ENCODE assay signal across 22 mouse cellular contexts in genomic region chr7:100125166-100125565, GRCm38 (mm10). TPM values are rescaled to one million over a fixed set of nuclear protein-coding genes. Genes with fewer than 3 reads are reported as not detected.
DNase-seq lines count a peak whose midpoint lies in the region; ATAC-seq and TF ChIP-seq lines count a peak whose summit lies in the region.
"Had no signal": no experiment of that assay in that cellular context is flagged by ENCODE, and none has a peak within 500 bp of the region (broad histone marks: within the 10 kb centered on the region; RNA-seq: fewer than 3 reads in every experiment).

No protein-coding gene starts in this region.

- no peaks in the 10 kb centered on the region for H3K36me3 ChIP-seq in heart, embryonic 12.5 days
- H3K36me3 ChIP-seq in kidney, postnatal 0 days (ENCODE audit: insufficient read depth, low read length), result no peaks in the 10 kb centered on the region
- H3K36me3 ChIP-seq: embryonic facial prominence, embryonic 15.5 days; hindbrain, embryonic 15.5 days; intestine, embryonic 15.5 days; liver, embryonic 13.5 days; lung, embryonic 15.5 days had no signal

- no peak overlapping the region for H3K4me3 ChIP-seq in heart, embryonic 12.5 days
- no peak overlapping the region for H3K4me3 ChIP-seq in kidney, postnatal 0 days (replicated peaks; ENCODE audit: low read depth, low read length)
- no peak overlapping the region for H3K4me3 ChIP-seq in lung, adult 2 months (replicated peaks; ENCODE audit: extremely low read depth, low read depth, low read length)
- H3K4me3 ChIP-seq: embryonic facial prominence, embryonic 15.5 days; hindbrain, embryonic 15.5 days; intestine, embryonic 15.5 days; liver, embryonic 13.5 days; lung, embryonic 15.5 days had no signal

- peaks cover under 1% of the 10 kb centered on the region for H3K4me1 ChIP-seq in heart, embryonic 12.5 days (replicated peaks)
- no peaks in the 10 kb centered on the region; the same call in 1 of the 2 replicates for H3K4me1 ChIP-seq in kidney, postnatal 0 days (replicated peaks; ENCODE audit: insufficient read depth, low read length)
- peaks cover 2% of the 10 kb centered on the region; the same call in 1 of the 2 replicates for H3K4me1 ChIP-seq in lung, adult 2 months (ENCODE audit: control insufficient read depth, insufficient read depth, low read length)
- H3K4me1 ChIP-seq: intestine, embryonic 15.5 days had no signal

- peaks cover 8% of the 10 kb centered on the region; the same call in 1 of the 2 replicates for H3K9me3 ChIP-seq in heart, embryonic 12.5 days (replicated peaks)
- H3K9me3 ChIP-seq in kidney, postnatal 0 days (replicated peaks; ENCODE audit: low read length), result no peaks in the 10 kb centered on the region
- H3K9me3 ChIP-seq: embryonic facial prominence, embryonic 15.5 days; hindbrain, embryonic 15.5 days; intestine, embryonic 15.5 days; liver, embryonic 13.5 days; lung, embryonic 15.5 days had no signal

- no peak overlapping the region for H3K4me2 ChIP-seq in heart, embryonic 12.5 days
- no peak overlapping the region for H3K4me2 ChIP-seq in kidney, postnatal 0 days (ENCODE audit: low read length)
- H3K4me2 ChIP-seq: embryonic facial prominence, embryonic 15.5 days; hindbrain, embryonic 15.5 days; intestine, embryonic 15.5 days; liver, embryonic 13.5 days; lung, embryonic 15.5 days; midbrain, embryonic 11.5 days had no signal

- WGBS in heart, embryonic 12.5 days, result 69% methylated on average over 4 of the region's 4 CpGs
- WGBS in kidney, postnatal 0 days, result 71% methylated on average over 4 of the region's 4 CpGs
- WGBS in lung, adult 2 months, result 62% methylated on average over 4 of the region's 4 CpGs

- no peaks in the 10 kb centered on the region for H3K27me3 ChIP-seq in heart, embryonic 12.5 days (replicated peaks)
- no peaks in the 10 kb centered on the region for H3K27me3 ChIP-seq in kidney, postnatal 0 days (ENCODE audit: insufficient read depth, low read length)
- H3K27me3 ChIP-seq: embryonic facial prominence, embryonic 15.5 days; hindbrain, embryonic 15.5 days; intestine, embryonic 15.5 days; liver, embryonic 13.5 days; lung, embryonic 15.5 days; Patski had no signal

- ATAC-seq in heart, embryonic 12.5 days (ENCODE audit: insufficient number of reproducible peaks, low FRiP score), result no peak
- no peak for ATAC-seq in kidney, postnatal 0 days (replicated peaks; ENCODE audit: low FRiP score, low read depth)
- ATAC-seq: CD4-positive, CD25-positive, alpha-beta regulatory T cell, adult 4 months; forebrain, postnatal 0 days; intestine, embryonic 15.5 days; Patski had no signal

- TF ChIP-seq CTCF in kidney, postnatal 0 days (IDR thresholded peaks at IDR 0.05; ENCODE audit: low read depth), result no peak
- no peak for TF ChIP-seq CTCF in lung, adult 2 months (IDR thresholded peaks at IDR 0.05; ENCODE audit: insufficient read depth, low read length)

- no peak overlapping the region for H3K9ac ChIP-seq in heart, embryonic 12.5 days
- no peak overlapping the region for H3K9ac ChIP-seq in kidney, postnatal 0 days (ENCODE audit: low read depth, low read length)
- H3K9ac ChIP-seq: embryonic facial prominence, embryonic 15.5 days; forebrain, postnatal 0 days; hindbrain, embryonic 15.5 days; intestine, embryonic 15.5 days; liver, embryonic 13.5 days; lung, embryonic 15.5 days had no signal

- no peak for TF ChIP-seq POLR2A in lung, adult 2 months (IDR thresholded peaks at IDR 0.05; ENCODE audit: borderline replicate concordance, extremely low read depth, low read depth, low read length)

- DNase-seq in heart, adult 18-20 months, result peak; percentile 17 to 29
- peak; percentile 15 for DNase-seq in kidney, postnatal 0 days (ENCODE audit: low spot score)
- no peak for DNase-seq in kidney, adult 11 months
- DNase-seq in lung, postnatal 36 days, result peak; percentile 5
- DNase-seq in lung, adult 2 months, result no peak
- DNase-seq in left cerebral cortex, adult 9 months (ENCODE audit: low spot score in 2 of 2), result no peak
- DNase-seq: adrenal gland, postnatal 36 days; cerebellum, adult 11 months; cerebellum, adult 9-11 months; forebrain, postnatal 0 days; gastrocnemius, postnatal 25 days; liver, embryonic 13.5 days had no signal

- H3K27ac ChIP-seq in heart, embryonic 12.5 days (ENCODE audit: poor library complexity, severe bottlenecking), result no peak overlapping the region
- H3K27ac ChIP-seq in kidney, postnatal 0 days, result no peak overlapping the region
- H3K27ac ChIP-seq: embryonic facial prominence, embryonic 15.5 days; hindbrain, embryonic 15.5 days; intestine, embryonic 15.5 days; liver, embryonic 13.5 days; lung, embryonic 15.5 days had no signal

RNA-seq across cellular contexts. Expression of gene Pold3, which starts 3.8 kb away (rescaled TPM):
- 10 to 100 TPM in 1 of 2 experiments, 1 to 10 TPM in 1; 6.6 to 10.7 TPM for total RNA-seq in heart, adult 18-20 months (2021)
- polyA plus RNA-seq in heart, embryonic 12.5 days (2016; fragmentation: Nextera tagmentation; extraction: Ambion mirVana), result 42.6 and 44.0 TPM in 2 replicates
- polyA plus RNA-seq in kidney, postnatal 0 days (2015; fragmentation: Nextera tagmentation; extraction: Ambion mirVana), result 34.8 and 42.1 TPM in 2 replicates
- 4.7 and 6.8 TPM in 2 replicates for polyA plus RNA-seq in lung, adult 2 months (2012; rRNA removed)

RNA-seq across cellular contexts. Expression of gene Lipt2, which starts 33.9 kb away (rescaled TPM):
- total RNA-seq in heart, adult 18-20 months (2021), result 1 to 10 TPM; 5.5 TPM
- 12.1 and 12.9 TPM in 2 replicates for polyA plus RNA-seq in heart, embryonic 12.5 days (2016; fragmentation: Nextera tagmentation; extraction: Ambion mirVana)
- 19.7 and 20.1 TPM in 2 replicates for polyA plus RNA-seq in kidney, postnatal 0 days (2015; fragmentation: Nextera tagmentation; extraction: Ambion mirVana)
- 4.6 and 5.9 TPM in 2 replicates for polyA plus RNA-seq in lung, adult 2 months (2012; rRNA removed)
- polyA plus RNA-seq: CD4-positive, CD25-positive, alpha-beta regulatory T cell, adult 4 months had no signal

RNA-seq across cellular contexts. Expression of gene Kcne3, which starts 51.1 kb away (rescaled TPM):
- under 1 TPM; 0.59 to 0.99 TPM for total RNA-seq in heart, adult 18-20 months (2021)
- polyA plus RNA-seq in heart, embryonic 12.5 days (2016; fragmentation: Nextera tagmentation; extraction: Ambion mirVana), result 8.0 and 10.0 TPM in 2 replicates
- 2.3 and 2.6 TPM in 2 replicates for polyA plus RNA-seq in kidney, postnatal 0 days (2015; fragmentation: Nextera tagmentation; extraction: Ambion mirVana)
- 5.8 and 6.4 TPM in 2 replicates for polyA plus RNA-seq in lung, adult 2 months (2012; rRNA removed)
- total RNA-seq: ES-E14; forebrain, postnatal 0 days; midbrain, postnatal 0 days had no signal
- polyA plus RNA-seq: CD4-positive, CD25-positive, alpha-beta regulatory T cell, adult 4 months; forebrain, postnatal 0 days; Patski had no signal

Comparison
In these comparisons a context has a peak if more than half of its experiments do, and no peak if none do; other contexts are left out.
1. DNase-seq: peak in heart, adult 18-20 months (2 of 2), kidney, postnatal 0 days (single experiment) and lung, postnatal 36 days (single experiment); none in kidney, adult 11 months (single experiment), lung, adult 2 months (single experiment) and left cerebral cortex, adult 9 months (0 of 2).